Mouse (Mus musculus): ENCODE data around the gene Sh3bp1.

GRCm38 (mm10) chr15:78957021-78957420, 57.5 kb downstream of the Sh3bp1 start:
- TF ChIP-seq CTCF (conservative IDR thresholded peaks at IDR 0.05 in 1 of 2, IDR thresholded peaks at IDR 0.05 in 1 of 2; ENCODE audit: low read depth in 2 of 2, low read length in 2 of 2) (no peak), ZKSCAN1 (IDR thresholded peaks at IDR 0.05; ENCODE audit: borderline replicate concordance, low read depth, low read length) (no peak), E2F4 (IDR thresholded peaks at IDR 0.05; ENCODE audit: insufficient replicate concordance, low read depth, low read length) (no peak)

Data from CH12.LX (cell line).